Mouse (Mus musculus): ENCODE measurements around the gene Rgp1. TPM values are rescaled to one million over a fixed set of nuclear protein-coding genes. Genes with fewer than 3 reads are reported as not detected.

Rgp1 gene
- 36.8 and 37.6 TPM in 2 replicates for polyA plus RNA-seq (2012; rRNA removed)

- peaks cover under 1% of the 10 kb centered on the region; the same call in 1 of the 2 replicates for H3K36me3 ChIP-seq (ENCODE audit: control insufficient read depth, insufficient read depth, low read length)
- peak within 1 kb of the TSS; percentile 99 for H3K4me3 ChIP-seq (ENCODE audit: control insufficient read depth, low read depth, low read length)
- peak within 1 kb of the TSS; percentile 86 for H3K27ac ChIP-seq (ENCODE audit: control insufficient read depth, insufficient read depth, low read depth, low read length)
- no peaks in the 10 kb centered on the region for H3K27me3 ChIP-seq (ENCODE audit: control insufficient read depth, insufficient read depth, low read length)
- TF ChIP-seq POLR2A (IDR thresholded peaks at IDR 0.05; ENCODE audit: control insufficient read depth, low read depth, low read length) (peak; percentile 60), CTCF (IDR thresholded peaks at IDR 0.05; ENCODE audit: control insufficient read depth, insufficient read depth, insufficient replicate concordance, low read depth, low read length) (no peak)
- H3K4me1 ChIP-seq (ENCODE audit: control insufficient read depth, insufficient read depth, low read length): peaks cover 17% of the 10 kb centered on the region
These were observed at the start of gene Rgp1, which contains the start of gene Gba2 for GRCm38 (mm10) chr4:43578376-43579204. Rgp1 (plus strand) TSS chr4:43578715. Gba2 (minus strand) TSS chr4:43578873.

GRCm38 (mm10) chr4:43530081-43530501, 48.4 kb upstream of the Rgp1 start:
- H3K36me3 ChIP-seq (ENCODE audit: control insufficient read depth, insufficient read depth, low read length): no peaks in the 10 kb centered on the region; the same call in 1 of the 2 replicates
- TF ChIP-seq POLR2A (IDR thresholded peaks at IDR 0.05; ENCODE audit: control insufficient read depth, low read depth, low read length) (no peak), CTCF (IDR thresholded peaks at IDR 0.05; ENCODE audit: control insufficient read depth, insufficient read depth, insufficient replicate concordance, low read depth, low read length) (no peak)
- no peak overlapping the region for H3K27ac ChIP-seq (ENCODE audit: control insufficient read depth, insufficient read depth, low read depth, low read length)
- peaks cover 3% of the 10 kb centered on the region for H3K4me1 ChIP-seq (ENCODE audit: control insufficient read depth, insufficient read depth, low read length)
- H3K27me3 ChIP-seq (ENCODE audit: control insufficient read depth, insufficient read depth, low read length): no peaks in the 10 kb centered on the region
- no peak overlapping the region for H3K4me3 ChIP-seq (ENCODE audit: control insufficient read depth, low read depth, low read length)

- H3K36me3 ChIP-seq (ENCODE audit: control insufficient read depth, insufficient read depth, low read length): no peaks in the 10 kb centered on the region; the same call in none of the 2 replicates
- H3K27me3 ChIP-seq (ENCODE audit: control insufficient read depth, insufficient read depth, low read length): no peaks in the 10 kb centered on the region
- TF ChIP-seq POLR2A (IDR thresholded peaks at IDR 0.05; ENCODE audit: control insufficient read depth, low read depth, low read length) (no peak), CTCF (IDR thresholded peaks at IDR 0.05; ENCODE audit: control insufficient read depth, insufficient read depth, insufficient replicate concordance, low read depth, low read length) (peak; percentile 28; the same call in 1 of the 2 replicates)
- no peak overlapping the region for H3K4me3 ChIP-seq (ENCODE audit: control insufficient read depth, low read depth, low read length)
- H3K27ac ChIP-seq (ENCODE audit: control insufficient read depth, insufficient read depth, low read depth, low read length): no peak overlapping the region
- peaks cover 3% of the 10 kb centered on the region for H3K4me1 ChIP-seq (ENCODE audit: control insufficient read depth, insufficient read depth, low read length)
These were observed 47.9 kb upstream of the Rgp1 start for GRCm38 (mm10) chr4:43530581-43530980.

- no peak for TF ChIP-seq POLR2A (IDR thresholded peaks at IDR 0.05; ENCODE audit: control insufficient read depth, low read depth, low read length)
- TF ChIP-seq CTCF (IDR thresholded peaks at IDR 0.05; ENCODE audit: control insufficient read depth, insufficient read depth, insufficient replicate concordance, low read depth, low read length): no peak
- H3K4me1 ChIP-seq (ENCODE audit: control insufficient read depth, insufficient read depth, low read length): peaks cover 3% of the 10 kb centered on the region
- H3K27me3 ChIP-seq (ENCODE audit: control insufficient read depth, insufficient read depth, low read length): no peaks in the 10 kb centered on the region
- peaks cover 3% of the 10 kb centered on the region for H3K36me3 ChIP-seq (ENCODE audit: control insufficient read depth, insufficient read depth, low read length)
- H3K27ac ChIP-seq (ENCODE audit: control insufficient read depth, insufficient read depth, low read depth, low read length): peak overlapping the region; percentile 65
- no peak overlapping the region for H3K4me3 ChIP-seq (ENCODE audit: control insufficient read depth, low read depth, low read length)
These were observed 45.2 kb upstream of the Rgp1 start for GRCm38 (mm10) chr4:43533270-43533669.

GRCm38 (mm10) chr4:43535628-43536027, 42.9 kb upstream of the Rgp1 start:
- Histone ChIP-seq H3K36me3 (ENCODE audit: control insufficient read depth, insufficient read depth, low read length) (peaks cover 10% of the 10 kb centered on the region), H3K27ac (ENCODE audit: control insufficient read depth, insufficient read depth, low read depth, low read length) (no peak overlapping the region), H3K27me3 (ENCODE audit: control insufficient read depth, insufficient read depth, low read length) (no peaks in the 10 kb centered on the region), H3K4me3 (ENCODE audit: control insufficient read depth, low read depth, low read length) (no peak overlapping the region), H3K4me1 (ENCODE audit: control insufficient read depth, insufficient read depth, low read length) (peaks cover 3% of the 10 kb centered on the region)
- TF ChIP-seq CTCF (IDR thresholded peaks at IDR 0.05; ENCODE audit: control insufficient read depth, insufficient read depth, insufficient replicate concordance, low read depth, low read length) (no peak), POLR2A (IDR thresholded peaks at IDR 0.05; ENCODE audit: control insufficient read depth, low read depth, low read length) (no peak)

- peaks cover 10% of the 10 kb centered on the region for H3K36me3 ChIP-seq (ENCODE audit: control insufficient read depth, insufficient read depth, low read length)
- no peak overlapping the region for H3K27ac ChIP-seq (ENCODE audit: control insufficient read depth, insufficient read depth, low read depth, low read length)
- TF ChIP-seq POLR2A (IDR thresholded peaks at IDR 0.05; ENCODE audit: control insufficient read depth, low read depth, low read length) (no peak), CTCF (IDR thresholded peaks at IDR 0.05; ENCODE audit: control insufficient read depth, insufficient read depth, insufficient replicate concordance, low read depth, low read length) (no peak)
- H3K4me1 ChIP-seq (ENCODE audit: control insufficient read depth, insufficient read depth, low read length): peaks cover 3% of the 10 kb centered on the region
- H3K4me3 ChIP-seq (ENCODE audit: control insufficient read depth, low read depth, low read length): no peak overlapping the region
- H3K27me3 ChIP-seq (ENCODE audit: control insufficient read depth, insufficient read depth, low read length): no peaks in the 10 kb centered on the region
These were observed 42.5 kb upstream of the Rgp1 start for GRCm38 (mm10) chr4:43536031-43536430.

GRCm38 (mm10) chr4:43542044-43542443, 36.5 kb upstream of the Rgp1 start:
- H3K4me1 ChIP-seq (ENCODE audit: control insufficient read depth, insufficient read depth, low read length): no peaks in the 10 kb centered on the region
- H3K4me3 ChIP-seq (ENCODE audit: control insufficient read depth, low read depth, low read length): no peak overlapping the region
- H3K27ac ChIP-seq (ENCODE audit: control insufficient read depth, insufficient read depth, low read depth, low read length): no peak overlapping the region
- TF ChIP-seq POLR2A (IDR thresholded peaks at IDR 0.05; ENCODE audit: control insufficient read depth, low read depth, low read length) (no peak), CTCF (IDR thresholded peaks at IDR 0.05; ENCODE audit: control insufficient read depth, insufficient read depth, insufficient replicate concordance, low read depth, low read length) (no peak)
- H3K36me3 ChIP-seq (ENCODE audit: control insufficient read depth, insufficient read depth, low read length): peaks cover 24% of the 10 kb centered on the region
- H3K27me3 ChIP-seq (ENCODE audit: control insufficient read depth, insufficient read depth, low read length): no peaks in the 10 kb centered on the region

Data from testis, adult 2 months (tissue).